Mouse (Mus musculus): ENCODE results near the gene Maff.

GRCm38 (mm10) chr15:79364120-79364519, 17.7 kb downstream of the Maff start:
- TF ChIP-seq POLR2A (IDR thresholded peaks at IDR 0.05; ENCODE audit: borderline replicate concordance, insufficient read depth, low read length) = no peak
- no peak for TF ChIP-seq CTCF (IDR thresholded peaks at IDR 0.05; ENCODE audit: borderline replicate concordance, insufficient read depth, low read depth, low read length)

All from cerebellum, adult 2 months (tissue).